Mouse (Mus musculus) right cerebral cortex, adult 18-20 months (tissue): ENCODE measurements around the gene Mthfsl.
"Not testable (repeated sequence)": the region's sequence is repeated elsewhere in the genome, so short reads cannot be mapped to it uniquely, and the experiment has no call there.

ENCODE experiments used
- DNase-seq: peaks from one replicate; pipeline ENCODE4 v3.0.0; 2022; ENCODE audit warnings: mixed read lengths

The Mthfsl gene

GRCm38 (mm10) chr9:88719989-88720537 is at the start of gene Mthfsl:
Gene Mthfsl (minus strand): TSS chr9:88720296.
- DNase-seq: peak; percentile 40

GRCm38 (mm10) chr9:88769470-88769869 is 49.4 kb upstream of the Mthfsl start:
- DNase-seq: not testable (repeated sequence)

GRCm38 (mm10) chr9:88746687-88747086 is 26.6 kb upstream of the Mthfsl start:
- peak; percentile 14 for DNase-seq

- DNase-seq: not testable (repeated sequence)
Observed at GRCm38 (mm10) chr9:88746046-88746445, 25.9 kb upstream of the Mthfsl start.

- not testable (repeated sequence) for DNase-seq
Observed at GRCm38 (mm10) chr9:88735289-88735688, 15.2 kb upstream of the Mthfsl start.

- not testable (repeated sequence) for DNase-seq
Observed at GRCm38 (mm10) chr9:88733182-88733581, 13.1 kb upstream of the Mthfsl start.

- not testable (repeated sequence) for DNase-seq
Observed at GRCm38 (mm10) chr9:88732334-88732733, 12.2 kb upstream of the Mthfsl start.

GRCm38 (mm10) chr9:88731728-88732127 is 11.6 kb upstream of the Mthfsl start, which contains the start of gene Bcl2a1d:
Gene Bcl2a1d (minus strand): TSS chr9:88731914.
- not testable (repeated sequence) for DNase-seq

- not testable (repeated sequence) for DNase-seq
Observed at GRCm38 (mm10) chr9:88728311-88728710, 8.2 kb upstream of the Mthfsl start.

GRCm38 (mm10) chr9:88721628-88722027 is 1.5 kb upstream of the Mthfsl start:
- not testable (repeated sequence) for DNase-seq

- peak; percentile 34 for DNase-seq
Observed at GRCm38 (mm10) chr9:88719073-88719921, 799 bp downstream of the Mthfsl start.

GRCm38 (mm10) chr9:88718593-88718992 is 1.5 kb downstream of the Mthfsl start:
- not testable (repeated sequence) for DNase-seq

- peak; percentile 47 for DNase-seq
Observed at GRCm38 (mm10) chr9:88718140-88718539, 2.0 kb downstream of the Mthfsl start.

- DNase-seq: not testable (repeated sequence)
Observed at GRCm38 (mm10) chr9:88714515-88714914, 5.6 kb downstream of the Mthfsl start.

GRCm38 (mm10) chr9:88712164-88712749 is 7.8 kb downstream of the Mthfsl start:
- DNase-seq: not testable (repeated sequence)

GRCm38 (mm10) chr9:88710910-88711438 is 9.1 kb downstream of the Mthfsl start:
- DNase-seq: not testable (repeated sequence)

- DNase-seq: not testable (repeated sequence)
Observed at GRCm38 (mm10) chr9:88710439-88710838, 9.7 kb downstream of the Mthfsl start.

- not testable (repeated sequence) for DNase-seq
Observed at GRCm38 (mm10) chr9:88709794-88710193, 10.3 kb downstream of the Mthfsl start.

GRCm38 (mm10) chr9:88709304-88709703 is 10.8 kb downstream of the Mthfsl start:
- DNase-seq: no peak

GRCm38 (mm10) chr9:88706700-88707099 is 13.4 kb downstream of the Mthfsl start:
- DNase-seq: no peak

- not testable (repeated sequence) for DNase-seq
Observed at GRCm38 (mm10) chr9:88705157-88705556, 14.9 kb downstream of the Mthfsl start.

GRCm38 (mm10) chr9:88698746-88699145 is 21.4 kb downstream of the Mthfsl start:
- not testable (repeated sequence) for DNase-seq

GRCm38 (mm10) chr9:88691307-88691706 is 28.8 kb downstream of the Mthfsl start:
- not testable (repeated sequence) for DNase-seq
